Mouse (Mus musculus): ENCODE measurements around the gene Col20a1.

Col20a1 gene

GRCm38 (mm10) chr2:180995457-180995856 lies 9.1 kb downstream of the Col20a1 start:
- no peak for DNase-seq

GRCm38 (mm10) chr2:180996436-180996835 lies 10.1 kb downstream of the Col20a1 start:
- peak; percentile 48 to 57 for DNase-seq

- no peak for DNase-seq
Measured at GRCm38 (mm10) chr2:180996905-180997304, 10.6 kb downstream of the Col20a1 start.

- no peak for DNase-seq
Measured at GRCm38 (mm10) chr2:181007054-181007453, 20.7 kb downstream of the Col20a1 start.

GRCm38 (mm10) chr2:181008339-181008738 lies 22.0 kb downstream of the Col20a1 start:
- no peak for DNase-seq

- no peak for DNase-seq
Measured at GRCm38 (mm10) chr2:181031406-181031934, 45.1 kb downstream of the Col20a1 start.

GRCm38 (mm10) chr2:181032407-181032806 lies 46.1 kb downstream of the Col20a1 start:
- peak; percentile 39 to 52 for DNase-seq

- DNase-seq, result no peak
Measured at GRCm38 (mm10) chr2:181033310-181033709, 47.0 kb downstream of the Col20a1 start.

GRCm38 (mm10) chr2:181035186-181035585 lies 48.9 kb downstream of the Col20a1 start:
- DNase-seq, result no peak

- DNase-seq, result no peak
Measured at GRCm38 (mm10) chr2:181036561-181036960, 50.2 kb downstream of the Col20a1 start.

- DNase-seq, result peak; percentile 48 to 64
Measured at GRCm38 (mm10) chr2:181038644-181039355, 52.5 kb downstream of the Col20a1 start.

- DNase-seq, result no peak
Measured at GRCm38 (mm10) chr2:181039356-181039680, 53.0 kb downstream of the Col20a1 start.

- peak; percentile 63 to 74 for DNase-seq
Measured at GRCm38 (mm10) chr2:181041941-181042340, 55.6 kb downstream of the Col20a1 start.

- DNase-seq, result no peak
Measured at GRCm38 (mm10) chr2:181042376-181042775, 56.0 kb downstream of the Col20a1 start.

GRCm38 (mm10) chr2:181043437-181043836 lies 57.1 kb downstream of the Col20a1 start, which contains the start of gene Chrna4:
Gene Chrna4, minus strand, starts transcription at chr2:181043546.
- peak; percentile 42 to 53 for DNase-seq

GRCm38 (mm10) chr2:181044001-181044400 lies 57.7 kb downstream of the Col20a1 start:
- peak; percentile 38 to 50 for DNase-seq

- DNase-seq, result peak; percentile 17 to 27
Measured at GRCm38 (mm10) chr2:181048252-181048945, 62.1 kb downstream of the Col20a1 start.

- no peak for DNase-seq
Measured at GRCm38 (mm10) chr2:181048986-181049385, 62.7 kb downstream of the Col20a1 start.

- no peak for DNase-seq
Measured at GRCm38 (mm10) chr2:181052171-181052570, 65.8 kb downstream of the Col20a1 start.

- no peak for DNase-seq
Measured at GRCm38 (mm10) chr2:181057341-181057740, 71.0 kb downstream of the Col20a1 start.

- no peak for DNase-seq
Measured at GRCm38 (mm10) chr2:181058193-181058592, 71.9 kb downstream of the Col20a1 start.

- DNase-seq, result peak; percentile 89
Measured at GRCm38 (mm10) chr2:181060127-181060526, 73.8 kb downstream of the Col20a1 start.

GRCm38 (mm10) chr2:181065827-181066226 lies 79.5 kb downstream of the Col20a1 start:
- DNase-seq, result no peak

Data from kidney, postnatal 4 days (tissue).